Mouse (Mus musculus) MN1 (cell line): Measurements from ENCODE around the gene Olfr1462.

Source experiments
- DNase-seq: peaks from one replicate; pipeline ENCODE4 v3.0.0-alpha.2; 2016; ENCODE audit warnings: low spot score

Olfr1462 gene

GRCm38 (mm10) chr19:13185434-13185833, at the start of gene Olfr1462:
Gene Olfr1462 (plus strand): TSS chr19:13185734.
- DNase-seq = no peak

- no peak for DNase-seq
Observed at GRCm38 (mm10) chr19:13149449-13149848, 36.1 kb upstream of the Olfr1462 start, which contains the start of gene Olfr1459. Gene Olfr1459 (minus strand): TSS chr19:13149549.

- DNase-seq = no peak
Observed at GRCm38 (mm10) chr19:13162700-13163099, 22.8 kb upstream of the Olfr1462 start, which contains the start of gene Olfr1461. Gene Olfr1461 (plus strand): TSS chr19:13163000.

- DNase-seq = no peak
Observed at GRCm38 (mm10) chr19:13221666-13222065, 36.1 kb downstream of the Olfr1462 start.

- DNase-seq = no peak
Observed at GRCm38 (mm10) chr19:13231028-13231427, 45.5 kb downstream of the Olfr1462 start, which contains the start of gene Olfr1463. Gene Olfr1463 (plus strand): TSS chr19:13231328.
